Comparison of ENCODE assay signal across 23 mouse cellular contexts in the genomic region with DNA sequence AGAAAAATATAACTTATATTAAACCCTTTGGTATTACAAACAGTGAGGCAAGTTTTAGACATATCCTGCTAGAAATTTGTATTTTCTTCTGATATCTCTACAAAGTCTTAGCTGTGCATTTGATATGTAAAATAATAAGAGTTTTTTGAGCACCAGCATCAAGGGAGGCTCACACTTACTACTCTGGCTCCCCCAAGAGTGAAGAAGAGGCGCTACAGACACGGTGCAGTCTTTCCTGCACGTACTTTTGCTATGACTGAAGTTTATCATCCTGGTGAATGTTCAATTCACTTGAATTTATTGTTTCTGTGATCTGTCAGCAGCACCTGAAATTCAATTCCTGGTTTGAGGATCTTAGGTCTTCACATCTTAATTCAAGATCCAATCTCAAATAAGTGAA.
DNase-seq lines count a peak whose midpoint lies in the region; ATAC-seq and TF ChIP-seq lines count a peak whose summit lies in the region.
"Had no signal": no experiment of that assay in that cellular context is flagged by ENCODE, and none has a peak within 500 bp of the region (broad histone marks: within the 10 kb centered on the region; RNA-seq: fewer than 3 reads in every experiment).

No protein-coding gene starts in this region.

- 87% methylated on average over 3 of the region's 3 CpGs for WGBS in kidney, adult 2 months
- 76% methylated on average over 3 of the region's 3 CpGs for WGBS in lung, postnatal 0 days

- H3K9ac ChIP-seq in lung, postnatal 0 days (replicated peaks; ENCODE audit: low read depth) = no peak overlapping the region
- H3K9ac ChIP-seq: heart, embryonic 12.5 days; hindbrain, embryonic 12.5 days; midbrain, embryonic 13.5 days had no signal

- TF ChIP-seq EP300 in lung, postnatal 0 days (IDR thresholded peaks at IDR 0.05) = no peak

- H3K27ac ChIP-seq in kidney, adult 2 months (ENCODE audit: insufficient read depth, low read depth, low read length) = no peak overlapping the region
- no peak overlapping the region for H3K27ac ChIP-seq in lung, postnatal 0 days (ENCODE audit: low read length)
- H3K27ac ChIP-seq: forebrain, embryonic 10.5 days; hindbrain, embryonic 12.5 days; limb, embryonic 10.5 days; midbrain, embryonic 13.5 days had no signal

- H3K9me3 ChIP-seq in lung, postnatal 0 days (ENCODE audit: low read length) = no peaks in the 10 kb centered on the region
- H3K9me3 ChIP-seq: heart, embryonic 12.5 days; hindbrain, embryonic 12.5 days; limb, embryonic 10.5 days; midbrain, embryonic 13.5 days had no signal

- peak; percentile 27; the same call in 1 of the 2 replicates for TF ChIP-seq CTCF in kidney, adult 2 months (conservative IDR thresholded peaks at IDR 0.05; ENCODE audit: insufficient read depth, insufficient read length, low read depth, low read length)
- peak; percentile 46 for TF ChIP-seq CTCF in lung, postnatal 0 days (IDR thresholded peaks at IDR 0.05)

- no peak overlapping the region for H3K4me3 ChIP-seq in kidney, adult 2 months (ENCODE audit: insufficient read depth, low read depth, low read length)
- no peak overlapping the region for H3K4me3 ChIP-seq in lung, postnatal 0 days (ENCODE audit: low read depth, low read length)
- H3K4me3 ChIP-seq: forebrain, embryonic 10.5 days; heart, embryonic 12.5 days; hindbrain, embryonic 12.5 days; limb, embryonic 10.5 days; midbrain, embryonic 13.5 days had no signal

- H3K27me3 ChIP-seq in kidney, adult 2 months (replicated peaks; ENCODE audit: control insufficient read depth, insufficient read depth, low read length) = no peaks in the 10 kb centered on the region
- H3K27me3 ChIP-seq in lung, postnatal 0 days (replicated peaks; ENCODE audit: insufficient read depth, low read length) = no peaks in the 10 kb centered on the region
- H3K27me3 ChIP-seq: heart, embryonic 12.5 days; hindbrain, embryonic 12.5 days; midbrain, embryonic 13.5 days had no signal

- H3K4me1 ChIP-seq in kidney, adult 2 months (ENCODE audit: control insufficient read depth, insufficient read depth, low read length) = no peaks in the 10 kb centered on the region
- no peaks in the 10 kb centered on the region for H3K4me1 ChIP-seq in lung, postnatal 0 days (ENCODE audit: insufficient read depth, low read depth, low read length)
- H3K4me1 ChIP-seq: forebrain, embryonic 10.5 days; heart, embryonic 12.5 days; hindbrain, embryonic 12.5 days; limb, embryonic 10.5 days; midbrain, embryonic 13.5 days had no signal

- peak; percentile 67; the same call in 1 of the 2 replicates for ATAC-seq in frontal cortex, adult (ENCODE audit: low TSS enrichment)
- no peak for ATAC-seq in lung, postnatal 0 days
- ATAC-seq: CD4-positive, CD25-positive, alpha-beta regulatory T cell, adult 4 months; inflammation-experienced regulatory T-cells, adult 6 months; midbrain, embryonic 13.5 days had no signal

- DNase-seq in frontal cortex, adult 2 months (ENCODE audit: extremely low spot score in 1 of 2, low spot score in 1 of 2) = no peak
- no peak for DNase-seq in kidney, adult 2 months
- no peak for DNase-seq in kidney, adult 11 months
- DNase-seq in lung, postnatal 0 days (ENCODE audit: low spot score) = no peak
- no peak for DNase-seq in lung, adult 18-20 months
- no peak for DNase-seq in spleen, postnatal 4 days (ENCODE audit: low spot score in 2 of 2)
- DNase-seq: cerebellum, adult 11-12 months; cerebellum, postnatal 10 days; kidney, postnatal 36 days; layer of hippocampus, adult 9-11 months; liver; retina, postnatal 1 day; right cerebral cortex, postnatal 25 days; spleen, adult 18-20 months; thymus, postnatal 14 days had no signal

- H3K36me3 ChIP-seq in kidney, adult 2 months (ENCODE audit: control insufficient read depth, insufficient read depth, low read length) = no peaks in the 10 kb centered on the region
- no peaks in the 10 kb centered on the region for H3K36me3 ChIP-seq in lung, postnatal 0 days (ENCODE audit: insufficient read depth, low read length)
- H3K36me3 ChIP-seq: forebrain, embryonic 10.5 days; heart, embryonic 12.5 days; hindbrain, embryonic 12.5 days; limb, embryonic 10.5 days; midbrain, embryonic 13.5 days had no signal

- TF ChIP-seq POLR2A in kidney, adult 2 months (IDR thresholded peaks at IDR 0.05; ENCODE audit: low read depth, low read length) = no peak

- no peak overlapping the region for H3K4me2 ChIP-seq in lung, postnatal 0 days (replicated peaks; ENCODE audit: low read depth, low read length)
- H3K4me2 ChIP-seq: heart, embryonic 12.5 days; hindbrain, embryonic 12.5 days; midbrain, embryonic 13.5 days had no signal
